Mouse (Mus musculus): Measurements from ENCODE around the gene Hspa8. TPM values are rescaled to one million over a fixed set of nuclear protein-coding genes. Genes with fewer than 3 reads are reported as not detected.

Hspa8 gene
- total and polyA plus RNA-seq, 3 experiments: 2,915 to 7,761 (median 6,462) TPM

GRCm38 (mm10) chr9:40827366-40827765, 26.6 kb downstream of the Hspa8 start:
- Histone ChIP-seq H3K9me3 (replicated peaks; ENCODE audit: low read length) (no peaks in the 10 kb centered on the region), H3K79me2 (replicated peaks; ENCODE audit: control insufficient read depth, extremely low read depth, insufficient read depth, poor library complexity, severe bottlenecking) (no peaks in the 10 kb centered on the region), H3K9ac (ENCODE audit: insufficient read depth, low read depth) (no peak overlapping the region), H3K27ac (ENCODE audit: insufficient read depth, low read depth) (no peak overlapping the region), H3K36me3 (replicated peaks in 1 of 2; ENCODE audit: control insufficient read depth in 1 of 2, insufficient read depth in 1 of 2, low read length in 1 of 2) (no peaks in the 10 kb centered on the region), H3K27me3 (replicated peaks) (no peaks in the 10 kb centered on the region), H3K4me3 (replicated peaks in 1 of 3; ENCODE audit: low read depth in 2 of 3, low read length in 2 of 3, poor library complexity in 1 of 3) (no peak overlapping the region), H3K4me2 (ENCODE audit: insufficient read depth, low read depth, poor library complexity, severe bottlenecking) (no peak overlapping the region), H3K4me1 (ENCODE audit: control insufficient read depth in 1 of 2, insufficient read depth in 2 of 2) (0 out of 4 replicates have a peak, but pooled peaks cover 0 to 3% of the 10 kb centered on the region in 2 experiments)
- TF ChIP-seq ZKSCAN1 (IDR thresholded peaks at IDR 0.05; ENCODE audit: borderline replicate concordance, low read depth, low read length) (no peak), MEF2A (IDR thresholded peaks at IDR 0.05; ENCODE audit: borderline replicate concordance, low read depth, low read length) (no peak), KAT2A (IDR thresholded peaks at IDR 0.05; ENCODE audit: insufficient replicate concordance, low read length) (no peak), USF1 (IDR thresholded peaks at IDR 0.05; ENCODE audit: low read depth, low read length) (no peak), CTCF (conservative IDR thresholded peaks at IDR 0.05 in 1 of 2, IDR thresholded peaks at IDR 0.05 in 1 of 2; ENCODE audit: low read depth in 2 of 2, low read length in 2 of 2) (no peak), RCOR1 (conservative IDR thresholded peaks at IDR 0.05; ENCODE audit: low read depth, low read length) (no peak), TBP (conservative IDR thresholded peaks at IDR 0.05; ENCODE audit: low read depth, low read length) (no peak), PAX5 (IDR thresholded peaks at IDR 0.05; ENCODE audit: low read length) (no peak), IRF4 (IDR thresholded peaks at IDR 0.05; ENCODE audit: low read depth, low read length) (no peak), BHLHE40 (IDR thresholded peaks at IDR 0.05; ENCODE audit: low read depth, low read length) (no peak), ZMIZ1 (IDR thresholded peaks at IDR 0.05; ENCODE audit: low read depth, low read length) (no peak), ZNF384 (IDR thresholded peaks at IDR 0.05; ENCODE audit: low read depth, low read length) (no peak), NRF1 (IDR thresholded peaks at IDR 0.05; ENCODE audit: low read depth, low read length) (no peak), HCFC1 (IDR thresholded peaks at IDR 0.05; ENCODE audit: low read depth, low read length) (no peak), ELF1 (IDR thresholded peaks at IDR 0.05; ENCODE audit: low read depth, low read length) (no peak), SIN3A (IDR thresholded peaks at IDR 0.05; ENCODE audit: low read length) (no peak), E2F4 (IDR thresholded peaks at IDR 0.05; ENCODE audit: insufficient replicate concordance, low read depth, low read length) (no peak)
- dilution Hi-C loops (cut with MboI; ENCODE audit: extremely low pct_ligation_motif_present, extremely low pct_unique_long_range_greater_than_20kb, low sequenced_read_pairs): no loop called here
- in situ Hi-C loops (cut with MboI; ENCODE audit: low pct_ligation_motif_present, low pct_unique_long_range_greater_than_20kb, low sequenced_read_pairs): no loop called here
- DNase-seq (ENCODE audit: extremely low read depth): no peak

GRCm38 (mm10) chr9:40834569-40834968, 33.8 kb downstream of the Hspa8 start:
- no peak overlapping the region for H3K27ac ChIP-seq (ENCODE audit: insufficient read depth, low read depth)
- H3K4me3 ChIP-seq (replicated peaks in 1 of 3; ENCODE audit: low read depth in 2 of 3, low read length in 2 of 3, poor library complexity in 1 of 3): no peak overlapping the region
- no peaks in the 10 kb centered on the region for H3K27me3 ChIP-seq (replicated peaks)
- TF ChIP-seq SMC3 (IDR thresholded peaks at IDR 0.05; ENCODE audit: low read depth, low read length) (peak; percentile 84), RAD21 (IDR thresholded peaks at IDR 0.05; ENCODE audit: low read depth, low read length) (peak; percentile 70), MAFK (IDR thresholded peaks at IDR 0.05; ENCODE audit: insufficient replicate concordance, low read length) (no peak), CTCF (conservative IDR thresholded peaks at IDR 0.05 in 1 of 2, IDR thresholded peaks at IDR 0.05 in 1 of 2; ENCODE audit: low read depth in 2 of 2, low read length in 2 of 2) (peak; percentile 74 to 92), POLR2AphosphoS2 (IDR thresholded peaks at IDR 0.05; ENCODE audit: low read depth, low read length) (no peak)
- H3K9ac ChIP-seq (ENCODE audit: insufficient read depth, low read depth): no peak overlapping the region
- peak; percentile 83 for DNase-seq (ENCODE audit: extremely low read depth)
- H3K4me1 ChIP-seq (ENCODE audit: control insufficient read depth in 1 of 2, insufficient read depth in 2 of 2): no peaks in the 10 kb centered on the region
- dilution Hi-C loops (cut with MboI; ENCODE audit: extremely low pct_ligation_motif_present, extremely low pct_unique_long_range_greater_than_20kb, low sequenced_read_pairs): no loop called here
- no peaks in the 10 kb centered on the region for H3K9me3 ChIP-seq (replicated peaks; ENCODE audit: low read length)
- in situ Hi-C loops (cut with MboI; ENCODE audit: low pct_ligation_motif_present, low pct_unique_long_range_greater_than_20kb, low sequenced_read_pairs): no loop called here
- H3K36me3 ChIP-seq (replicated peaks in 1 of 2; ENCODE audit: control insufficient read depth in 1 of 2, insufficient read depth in 1 of 2, low read length in 1 of 2): no peaks in the 10 kb centered on the region
- no peaks in the 10 kb centered on the region for H3K79me2 ChIP-seq (replicated peaks; ENCODE audit: control insufficient read depth, extremely low read depth, insufficient read depth, poor library complexity, severe bottlenecking)
- peak overlapping the region; percentile 6; the same call in 1 of the 2 replicates for H3K4me2 ChIP-seq (ENCODE audit: insufficient read depth, low read depth, poor library complexity, severe bottlenecking)

Data from CH12.LX (cell line).